Mouse (Mus musculus) mesoderm, embryonic 11.5 days (tissue): ENCODE measurements around the gene S100z.
A peak's percentile ranks its signal among the peaks of the same experiment; 100 is the strongest.

Source experiments
- DNase-seq: peaks from one replicate; pipeline ENCODE4 v3.0.0-alpha.2; 2012; ENCODE audit warnings: low read depth, low spot score

S100z gene

GRCm38 (mm10) chr13:95444824-95445223 is 33.7 kb downstream of the S100z start, which contains the start of gene Crhbp:
TSS of gene Crhbp (minus strand) at chr13:95444924.
- DNase-seq: no peak

GRCm38 (mm10) chr13:95444291-95444690 is 34.2 kb downstream of the S100z start:
- DNase-seq: no peak

DNA sequence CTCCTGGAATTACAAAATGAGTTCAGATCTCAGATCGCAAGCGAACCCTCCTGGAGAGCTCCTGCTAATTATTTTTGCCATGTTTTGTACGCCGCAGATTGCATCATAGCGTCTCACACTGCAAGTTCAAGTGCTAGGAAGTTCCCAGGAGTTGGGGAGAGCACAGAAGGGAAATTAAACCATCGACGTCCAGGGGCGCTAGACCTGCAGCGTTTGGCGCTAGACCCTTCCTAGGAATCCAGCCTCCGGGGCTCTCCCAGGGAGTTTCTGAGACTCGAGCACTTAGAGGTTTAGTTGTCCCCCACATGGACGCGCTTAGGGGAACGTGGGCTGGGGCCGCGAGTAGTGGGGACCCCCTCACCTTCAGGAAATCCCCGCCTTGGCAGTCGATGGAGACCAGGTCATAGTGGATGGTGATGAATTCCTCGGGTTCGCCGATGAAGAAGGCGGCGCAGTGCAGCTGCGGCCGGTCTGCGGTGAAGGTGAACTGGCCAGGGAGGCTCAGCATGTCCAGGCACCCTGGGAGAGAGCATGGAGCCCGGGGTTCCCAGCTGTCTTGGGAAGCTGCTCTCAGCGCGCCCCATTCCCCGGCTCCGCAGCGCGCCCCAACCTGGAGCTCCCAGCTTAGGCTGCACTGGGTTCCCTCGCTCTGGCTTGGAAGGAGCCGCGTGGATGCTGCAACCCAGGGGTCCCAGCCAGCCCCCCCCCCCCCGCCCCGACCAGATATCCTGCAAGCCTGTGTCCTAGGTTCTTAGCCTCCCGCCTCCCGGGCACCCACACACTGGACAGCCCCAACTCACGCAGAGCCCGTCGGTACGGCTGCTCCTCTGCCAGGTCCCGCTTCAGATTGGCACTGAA is 34.9 kb downstream of the S100z start:
- DNase-seq: peak; percentile 51

- DNase-seq: no peak
Measured at GRCm38 (mm10) chr13:95442901-95443300, 35.6 kb downstream of the S100z start.

- DNase-seq: no peak
Measured at GRCm38 (mm10) chr13:95439569-95439968, 39.0 kb downstream of the S100z start.

GRCm38 (mm10) chr13:95431760-95432159 is 46.8 kb downstream of the S100z start:
- no peak for DNase-seq

DNA sequence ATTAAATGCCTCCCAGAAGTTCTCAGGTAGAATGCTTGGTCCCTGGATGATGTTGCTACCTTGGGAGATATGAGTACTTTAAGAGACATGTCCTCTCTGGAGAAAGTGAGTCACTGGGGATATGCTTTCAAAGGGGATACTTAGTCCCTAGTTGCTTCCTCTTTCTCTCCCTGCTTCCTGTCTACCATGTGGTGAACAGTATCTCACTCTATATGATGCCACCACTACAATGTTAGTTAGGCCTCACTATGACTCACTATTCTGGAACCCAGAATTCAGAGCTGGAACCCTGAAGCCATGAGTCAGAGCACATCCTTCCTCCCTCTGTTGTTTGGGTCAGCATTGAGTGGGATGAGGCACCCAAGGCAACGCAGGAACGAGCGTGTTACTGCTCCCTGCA is 51.0 kb downstream of the S100z start:
- DNase-seq: no peak
